Mouse (Mus musculus) left cerebral cortex, adult 9 months (tissue): Measurements from ENCODE around the gene Mfsd4b5.
A peak's percentile ranks its signal among the peaks of the same experiment; 100 is the strongest.
"Not testable (repeated sequence)": the region's sequence is repeated elsewhere in the genome, so short reads cannot be mapped to it uniquely, and the experiment has no call there.

Experiments
- DNase-seq, 2 experiments: peaks; one replicate each; pipeline ENCODE4 v3.0.0; 2022; ENCODE audit warnings: low spot score in 2 of 2

The Mfsd4b5 gene

DNA sequence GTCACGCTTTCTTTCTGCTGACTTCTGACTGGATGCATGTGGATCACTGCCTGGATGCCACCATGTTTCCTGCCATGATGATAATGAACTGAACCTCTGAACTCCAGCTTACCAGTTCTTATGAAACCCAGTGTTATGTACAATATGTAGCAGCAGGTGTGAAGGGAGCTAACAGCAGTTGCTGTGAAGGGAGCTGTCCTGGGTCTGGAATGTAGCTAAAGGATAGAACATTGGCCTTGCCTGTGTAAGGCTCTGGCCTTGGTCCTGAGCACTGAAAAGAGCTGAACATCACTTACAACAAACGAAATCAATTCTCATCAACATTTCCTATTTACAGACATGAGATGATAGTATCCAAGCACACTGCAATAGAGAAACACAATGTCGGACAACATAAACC lies 18.9 kb downstream of the Mfsd4b5 start:
- DNase-seq, result no peak

DNA sequence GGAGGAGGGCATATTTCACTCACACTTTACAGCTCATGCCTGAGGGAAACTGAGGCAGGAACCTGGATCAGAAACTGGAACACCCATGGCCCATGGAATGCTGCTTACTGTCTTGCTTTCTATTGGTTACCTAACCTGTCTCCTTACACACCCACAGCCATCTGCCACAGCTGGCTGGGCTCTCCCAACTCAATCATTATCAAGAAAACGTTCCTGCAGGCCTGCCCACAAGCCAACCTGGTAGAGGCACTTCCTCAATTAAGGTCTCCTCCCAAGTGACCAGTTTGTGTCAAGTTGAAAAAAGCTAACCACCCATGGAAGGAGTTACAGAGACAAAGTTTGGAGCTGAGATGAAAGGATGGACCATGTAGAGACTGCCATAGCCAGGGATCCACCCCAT lies 24.5 kb downstream of the Mfsd4b5 start:
- DNase-seq, result no peak

DNA sequence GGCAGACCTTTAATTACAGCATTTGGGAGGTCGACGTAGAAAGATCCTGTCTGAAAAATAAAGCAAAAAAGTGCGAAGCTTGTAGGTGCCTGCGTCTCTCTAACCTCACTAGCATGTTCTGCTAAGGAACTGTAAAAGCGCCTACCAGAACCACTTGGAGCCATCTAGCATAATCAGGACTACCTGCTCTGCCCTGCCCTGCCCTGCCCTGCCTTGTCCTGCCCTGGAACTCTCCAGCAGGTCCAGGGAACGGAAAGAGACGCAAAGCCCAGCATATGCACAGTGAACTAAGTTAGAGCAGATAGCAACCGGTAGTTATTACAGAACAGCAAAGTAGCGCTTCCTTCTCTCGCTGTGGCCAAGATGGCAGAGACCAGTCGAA lies 26.0 kb downstream of the Mfsd4b5 start:
- no peak for DNase-seq

DNA sequence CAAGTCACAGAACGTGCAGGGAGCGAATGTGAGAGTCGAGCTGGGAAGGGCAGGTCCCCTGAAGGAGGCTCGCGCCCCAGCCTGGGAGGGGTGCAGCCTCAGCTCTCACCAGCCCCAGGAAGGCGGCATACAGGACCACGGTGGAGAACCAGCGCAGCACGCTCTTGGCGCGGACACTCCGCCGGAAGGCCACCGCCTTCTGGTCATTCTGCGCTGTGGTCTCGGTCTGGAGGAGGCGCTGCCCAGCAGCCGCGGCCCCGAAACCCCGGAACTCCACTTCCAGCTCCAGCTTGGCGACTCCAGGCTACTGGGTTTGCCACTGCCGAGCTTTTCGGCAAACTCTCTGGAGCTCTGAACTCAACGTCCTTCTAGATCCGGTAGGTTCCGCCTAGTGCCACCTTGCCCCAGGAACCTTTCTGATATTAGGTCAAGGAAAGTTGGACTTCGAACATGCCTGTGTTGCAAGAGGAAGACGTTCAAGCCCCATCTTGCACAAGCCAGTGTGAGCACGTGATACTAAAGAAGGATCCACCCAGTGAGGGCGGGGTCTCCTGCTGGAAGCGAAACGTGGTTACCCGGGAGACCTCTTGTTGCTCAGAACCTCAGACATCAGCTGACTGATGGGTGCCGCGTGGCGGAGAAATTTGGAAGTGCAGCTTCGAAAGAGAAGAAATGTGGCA lies 26.5 kb downstream of the Mfsd4b5 start, which contains the start of gene Mfsd4b3:
Mfsd4b3 (minus strand) TSS at position 393 of the 680 bp plus-strand sequence.
- DNase-seq, result peak; percentile 84 to 94

DNA sequence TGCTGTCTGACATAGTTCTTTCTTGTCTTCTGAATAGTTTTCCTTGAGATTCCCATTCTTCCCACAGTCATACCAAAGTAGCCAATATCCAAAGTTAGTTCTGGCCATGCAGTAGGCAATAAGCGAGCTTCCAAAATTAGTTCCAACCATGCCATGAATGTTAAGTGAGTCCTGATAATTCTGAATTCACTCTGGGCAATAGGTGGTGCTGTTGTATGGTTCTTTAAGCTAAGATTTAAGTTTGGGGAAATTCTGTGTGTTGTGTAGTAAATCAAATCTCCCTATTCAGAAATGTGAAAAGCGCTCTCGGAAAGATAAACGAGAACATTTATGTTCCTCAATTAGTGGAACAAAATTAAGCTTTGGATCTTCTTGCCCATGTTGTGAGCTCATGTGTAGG lies 28.2 kb downstream of the Mfsd4b5 start:
- peak in 1 of 2 experiments; percentile 25 for DNase-seq

DNA sequence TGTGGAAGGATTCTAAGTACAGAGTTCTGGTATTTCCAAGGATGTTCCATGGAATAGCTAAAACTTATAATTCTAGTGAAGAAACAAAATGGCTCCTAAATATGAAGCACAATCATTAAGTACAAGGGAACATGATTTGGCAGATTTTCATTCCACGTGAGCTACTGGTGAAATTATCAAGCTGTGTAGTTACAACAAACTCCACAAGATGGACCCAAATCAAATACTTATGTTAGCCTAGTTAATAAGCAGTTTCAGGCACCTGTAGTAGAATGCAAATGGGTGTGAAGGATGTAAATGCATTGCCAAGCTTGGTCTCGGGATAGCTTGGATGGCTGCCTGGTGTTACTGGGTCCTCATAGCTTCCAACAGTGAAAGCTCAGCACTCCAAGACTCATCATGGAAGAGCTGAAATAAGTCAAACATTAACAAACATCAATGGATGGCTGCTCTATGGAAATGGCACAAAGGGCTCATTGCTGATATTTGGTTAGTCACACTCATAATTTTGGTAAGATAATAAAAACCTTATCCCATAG lies 30.0 kb downstream of the Mfsd4b5 start:
- DNase-seq, result no peak

DNA sequence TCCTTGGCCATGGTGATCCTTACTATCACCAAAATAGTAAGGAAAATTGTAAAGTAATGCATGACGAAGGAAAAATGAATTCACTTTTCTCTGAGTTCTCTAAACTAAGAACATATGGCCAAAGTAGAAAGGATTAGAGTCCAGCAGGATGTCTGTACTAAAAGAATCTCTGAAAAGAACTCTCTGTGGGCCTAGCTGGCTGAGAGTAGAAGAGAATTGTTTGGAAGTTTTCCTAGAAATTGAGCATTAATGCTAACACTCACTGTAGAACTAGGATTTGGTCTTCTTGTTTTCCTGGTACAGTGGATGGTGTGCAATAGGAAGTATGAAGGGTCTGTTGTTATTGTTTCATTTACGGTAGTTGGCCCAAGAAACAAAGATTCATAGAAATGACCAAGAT lies 31.3 kb downstream of the Mfsd4b5 start:
- no peak for DNase-seq

DNA sequence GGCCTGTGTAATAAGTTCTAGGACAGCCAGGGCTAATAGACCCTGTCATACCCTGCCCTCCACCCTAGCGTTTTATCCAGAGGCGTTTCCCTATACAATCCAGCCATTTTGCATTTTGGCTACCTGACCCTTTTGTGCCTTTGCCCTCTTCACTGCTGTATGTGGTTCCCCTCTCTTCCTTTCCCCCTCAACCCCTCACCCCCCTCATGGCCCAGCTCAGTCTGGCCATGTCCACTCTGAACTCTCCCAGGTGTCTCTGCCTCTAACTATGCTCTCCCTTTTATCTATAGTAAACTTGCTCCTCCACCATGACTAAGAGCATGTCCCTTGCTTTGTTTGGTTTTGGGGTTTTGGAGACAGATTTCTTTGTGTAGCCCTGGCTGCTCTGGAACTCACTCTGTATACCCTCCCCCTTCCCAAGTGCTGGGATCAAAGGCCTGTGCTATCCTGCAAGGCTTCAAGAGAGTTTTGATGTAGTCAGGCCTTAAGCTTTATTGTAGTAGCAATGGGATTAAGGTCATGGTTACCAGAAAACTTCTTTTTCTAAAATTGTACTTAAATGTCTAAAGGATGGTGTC lies 37.0 kb downstream of the Mfsd4b5 start:
- no peak for DNase-seq

DNA sequence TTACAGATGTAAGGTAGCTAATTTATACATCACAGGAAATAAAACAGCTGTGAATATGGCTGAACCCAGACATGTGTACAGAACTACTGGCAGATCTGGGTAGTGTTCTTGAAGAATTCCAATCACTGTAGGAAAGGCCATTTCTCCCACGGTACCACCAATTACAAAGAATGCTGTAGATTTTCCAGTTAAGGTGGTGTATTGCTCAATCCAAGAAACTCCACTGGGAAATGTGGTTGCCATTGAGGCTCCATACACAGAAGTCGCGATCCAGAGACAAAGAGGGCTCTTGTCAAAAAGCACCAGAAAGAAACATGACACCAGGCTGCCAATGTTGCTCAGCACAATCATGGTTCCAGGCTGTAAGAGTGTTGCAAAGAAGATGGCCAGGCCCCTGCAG lies 39.3 kb downstream of the Mfsd4b5 start:
- DNase-seq, result not testable (repeated sequence)

DNA sequence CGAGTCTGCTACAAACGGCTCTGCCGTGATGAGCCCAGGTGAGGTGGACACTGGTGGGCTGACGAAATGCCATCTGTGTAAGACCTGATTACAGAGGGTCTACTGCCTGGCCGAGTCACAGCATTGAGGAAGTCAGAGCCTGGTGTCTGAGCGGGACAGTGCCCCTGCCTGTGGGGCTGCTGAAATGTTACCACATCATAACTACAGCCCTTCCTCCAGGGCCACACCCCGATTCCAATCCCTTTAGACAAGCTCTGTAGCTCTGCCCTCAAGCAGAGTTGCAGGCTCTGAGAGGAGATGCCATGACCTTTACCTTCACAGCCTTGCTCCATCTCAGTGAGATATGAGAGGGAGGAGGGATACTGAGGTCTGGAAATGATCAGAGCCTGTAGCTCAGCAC lies 49.9 kb downstream of the Mfsd4b5 start:
- DNase-seq, result no peak

DNA sequence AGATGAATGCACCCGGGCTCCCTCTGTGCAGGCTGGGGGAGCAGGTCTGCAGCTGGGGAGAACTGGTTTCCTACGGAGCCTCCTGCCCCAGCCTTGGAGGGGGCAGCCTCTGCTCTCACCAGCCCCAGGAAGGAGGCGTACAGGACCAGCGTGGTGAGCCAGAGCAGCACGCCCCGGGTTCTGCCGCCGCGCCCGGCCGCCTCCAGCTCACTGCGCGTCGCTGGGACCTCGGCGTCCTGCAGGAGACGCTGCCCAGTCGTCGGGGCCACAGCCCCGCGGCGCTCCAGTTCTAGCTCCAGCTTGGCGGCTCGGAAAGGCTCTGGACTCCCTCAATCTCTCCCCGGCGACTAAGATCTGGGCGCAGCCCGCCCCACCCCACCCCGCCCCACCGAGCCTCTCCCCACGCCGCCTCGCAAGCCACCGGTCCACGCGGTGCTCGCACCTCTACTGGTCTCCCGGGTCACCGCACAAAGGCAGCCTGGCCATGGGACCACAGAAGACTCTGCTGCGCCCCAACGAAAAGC lies 59.8 kb downstream of the Mfsd4b5 start, which contains the start of gene Mfsd4b2:
Mfsd4b2 (minus strand) TSS at position 308 of the 524 bp plus-strand sequence.
- no peak for DNase-seq

DNA sequence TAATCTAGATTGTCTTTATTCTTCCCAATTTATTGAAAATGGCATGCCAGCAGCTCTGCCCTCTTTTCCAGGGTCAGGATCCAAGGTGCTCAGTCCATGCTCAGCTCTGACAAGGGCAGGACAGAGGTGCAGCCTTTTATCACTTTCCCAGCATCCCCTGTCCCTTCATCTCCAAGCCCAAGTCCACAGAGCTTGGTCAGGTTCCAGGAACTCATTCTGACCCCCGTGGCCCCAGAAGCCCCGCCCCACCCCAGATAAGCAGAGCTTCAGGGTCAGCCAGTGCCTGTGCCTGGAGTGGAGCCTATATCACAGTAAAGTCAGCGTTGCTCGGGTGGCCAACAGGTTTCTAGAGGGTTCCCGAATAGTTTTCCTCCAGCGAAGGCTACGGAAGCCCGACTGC lies 61.9 kb downstream of the Mfsd4b5 start:
- not testable (repeated sequence) for DNase-seq

DNA sequence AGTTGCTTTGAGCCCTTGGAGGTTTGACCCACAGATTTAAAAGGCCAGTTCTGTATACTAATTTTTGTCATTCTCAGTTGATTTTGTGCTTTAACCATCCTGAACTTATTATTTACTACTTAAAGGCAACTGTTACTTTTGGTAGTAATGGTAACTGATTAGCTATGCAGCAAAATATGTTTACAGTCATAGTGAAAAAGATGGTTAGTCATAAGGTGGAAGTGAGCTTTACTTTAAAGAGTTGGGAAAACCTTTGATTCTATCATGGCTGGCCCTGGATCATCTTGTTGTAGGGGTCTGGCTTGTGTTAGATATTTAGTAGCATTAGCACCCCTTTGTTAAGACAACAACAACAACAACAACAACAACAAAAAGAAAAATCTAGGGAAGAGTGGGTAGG lies 73.8 kb downstream of the Mfsd4b5 start:
- DNase-seq, result no peak

DNA sequence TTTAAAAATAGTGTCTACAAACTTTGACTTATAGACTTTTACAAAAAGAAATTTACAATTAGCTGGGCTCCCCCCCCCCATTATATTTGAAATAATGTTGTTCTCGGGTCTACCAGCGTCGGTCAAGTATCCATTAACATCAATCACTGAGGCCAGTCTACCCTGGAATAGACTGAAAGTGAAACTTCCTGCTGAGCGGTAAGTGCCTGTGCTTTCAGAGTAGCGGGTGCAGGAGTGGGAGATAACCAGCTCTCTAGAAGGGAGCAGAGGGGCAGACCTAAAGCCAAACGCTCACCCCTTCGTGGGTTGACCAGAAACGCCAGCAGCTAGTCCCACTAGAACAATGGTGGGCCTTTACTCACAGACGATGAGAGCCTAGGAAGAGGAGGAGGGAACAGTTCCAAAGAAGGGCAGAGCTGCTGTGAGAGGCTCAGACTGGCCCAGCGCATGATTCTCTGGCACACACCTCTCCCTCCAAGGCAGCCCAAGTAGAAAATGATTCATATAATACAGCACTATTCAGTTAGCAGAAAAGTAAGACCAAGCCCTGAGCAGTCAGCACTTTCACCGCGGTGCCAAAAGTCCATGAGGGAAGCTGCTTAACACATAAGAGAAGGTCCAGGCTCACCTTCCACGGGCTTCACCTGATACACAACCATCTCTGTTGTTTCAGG lies 77.5 kb downstream of the Mfsd4b5 start:
- no peak for DNase-seq
